In the genomic region with DNA sequence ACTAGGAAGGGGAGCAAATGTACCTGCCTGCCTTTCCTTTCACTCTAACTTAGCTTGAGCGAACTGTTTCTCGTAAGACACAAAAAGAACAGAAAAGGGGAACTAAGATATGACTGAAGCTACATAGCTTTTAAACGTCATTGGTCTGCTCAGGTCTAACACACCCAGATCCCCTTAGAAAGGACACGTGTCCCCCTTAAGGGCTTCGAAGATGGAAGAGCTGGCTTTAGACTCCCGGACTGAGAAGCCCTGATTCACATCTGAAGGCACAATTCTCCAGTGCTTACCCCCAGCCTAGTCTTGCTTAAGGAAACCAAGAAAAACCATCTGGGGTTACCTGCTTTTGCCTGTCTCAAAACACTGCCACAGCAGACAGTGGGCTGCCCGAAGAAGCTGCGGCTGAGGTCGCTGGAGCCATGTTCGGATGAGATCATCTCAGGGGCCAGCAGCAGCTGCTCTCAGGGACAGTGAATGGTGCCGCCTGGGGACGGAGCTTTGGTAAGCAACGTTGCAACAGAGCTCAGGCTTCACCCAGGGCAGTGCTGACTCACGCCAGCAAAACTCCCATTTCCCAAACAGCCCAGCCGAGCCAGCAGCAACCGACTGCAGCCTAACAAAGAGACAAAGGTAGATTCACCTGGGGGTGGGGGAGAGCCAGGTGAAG, we compare ENCODE assay signal across 8 mouse cellular contexts. TPM values are rescaled to one million over a fixed set of nuclear protein-coding genes. Genes with fewer than 3 reads are reported as not detected.
A peak's percentile ranks its signal among the peaks of the same experiment; 100 is the strongest.
DNase-seq lines count a peak whose midpoint lies in the region; ATAC-seq and TF ChIP-seq lines count a peak whose summit lies in the region.

No protein-coding gene starts in this region.

- peak in 1 of 2 experiments; percentile 60; a peak in 2 of 4 replicates for TF ChIP-seq CTCF in CH12.LX (conservative IDR thresholded peaks at IDR 0.05 in 1 of 2, IDR thresholded peaks at IDR 0.05 in 1 of 2; ENCODE audit: low read depth in 2 of 2, low read length in 2 of 2)
- no peak for TF ChIP-seq CTCF in bone marrow macrophage, adult 2 months (IDR thresholded peaks at IDR 0.05; ENCODE audit: low read depth, low read length)

- peaks cover 12% of the 10 kb centered on the region for H3K79me2 ChIP-seq in CH12.LX (replicated peaks; ENCODE audit: control insufficient read depth, extremely low read depth, insufficient read depth, poor library complexity, severe bottlenecking)

- no peak; the same call in 1 of the 2 replicates for TF ChIP-seq EP300 in CH12.LX (IDR thresholded peaks at IDR 0.05; ENCODE audit: low read length)

- dilution Hi-C loops in CH12.LX (cut with MboI; ENCODE audit: extremely low pct_ligation_motif_present, extremely low pct_unique_long_range_greater_than_20kb, low sequenced_read_pairs) = no loop called here

- DNase-seq in CH12.LX (ENCODE audit: extremely low read depth) = peak; percentile 77
- peak; percentile 64 to 69 for DNase-seq in layer of hippocampus, adult 8-10 months (ENCODE audit: low spot score in 2 of 2)
- DNase-seq in lung, postnatal 10 days = peak; percentile 78
- peak; percentile 68 for DNase-seq in ovary, postnatal 36 days (ENCODE audit: low spot score)
- DNase-seq in urinary bladder, postnatal 14 days (ENCODE audit: low spot score) = peak; percentile 82

- no peaks in the 10 kb centered on the region for H3K27me3 ChIP-seq in CH12.LX (replicated peaks)
- H3K27me3 ChIP-seq in heart, embryonic 15.5 days = no peaks in the 10 kb centered on the region

- peak; percentile 62 for TF ChIP-seq POLR2A in CH12.LX (IDR thresholded peaks at IDR 0.05; ENCODE audit: low read depth, low read length)
- no peak for TF ChIP-seq POLR2A in bone marrow macrophage, adult 2 months (IDR thresholded peaks at IDR 0.05; ENCODE audit: borderline replicate concordance, low read depth, low read length)

- peak overlapping the region; percentile 37 for H3K9ac ChIP-seq in CH12.LX (ENCODE audit: insufficient read depth, low read depth)
- H3K9ac ChIP-seq in heart, embryonic 15.5 days = peak overlapping the region; percentile 41

- H3K9me3 ChIP-seq in CH12.LX (replicated peaks; ENCODE audit: low read length) = peaks cover 11% of the 10 kb centered on the region
- no peaks in the 10 kb centered on the region for H3K9me3 ChIP-seq in heart, embryonic 15.5 days (replicated peaks)

- peaks cover 13 to 30% of the 10 kb centered on the region in 2 experiments for H3K4me1 ChIP-seq in CH12.LX (ENCODE audit: control insufficient read depth in 1 of 2, insufficient read depth in 2 of 2)
- peaks cover 28% of the 10 kb centered on the region for H3K4me1 ChIP-seq in bone marrow macrophage, adult 2 months (ENCODE audit: control insufficient read depth, insufficient read depth, low read length)
- peaks cover 20% of the 10 kb centered on the region for H3K4me1 ChIP-seq in heart, embryonic 15.5 days (replicated peaks)

- peak overlapping the region; percentile 100 for H3K4me2 ChIP-seq in CH12.LX (ENCODE audit: insufficient read depth, low read depth, poor library complexity, severe bottlenecking)
- peak overlapping the region; percentile 68 for H3K4me2 ChIP-seq in heart, embryonic 15.5 days

- H3K4me3 ChIP-seq in CH12.LX (replicated peaks in 1 of 3; ENCODE audit: low read depth in 2 of 3, low read length in 2 of 3, poor library complexity in 1 of 3) = peak overlapping the region; percentile 49 to 57 (median 51)
- peak overlapping the region; percentile 51 for H3K4me3 ChIP-seq in bone marrow macrophage, adult 2 months (ENCODE audit: insufficient read depth, low read length)
- peak overlapping the region; percentile 40 for H3K4me3 ChIP-seq in heart, embryonic 15.5 days

- H3K27ac ChIP-seq in CH12.LX (ENCODE audit: insufficient read depth, low read depth) = peak overlapping the region; percentile 82
- peak overlapping the region; percentile 34 for H3K27ac ChIP-seq in bone marrow macrophage, adult 2 months (ENCODE audit: insufficient read depth, low read depth, low read length)
- H3K27ac ChIP-seq in heart, embryonic 15.5 days = peak overlapping the region; percentile 29

- peaks cover 6 to 17% of the 10 kb centered on the region in 2 experiments for H3K36me3 ChIP-seq in CH12.LX (replicated peaks in 1 of 2; ENCODE audit: control insufficient read depth in 1 of 2, insufficient read depth in 1 of 2, low read length in 1 of 2)
- H3K36me3 ChIP-seq in heart, embryonic 15.5 days = no peaks in the 10 kb centered on the region

- WGBS in heart, embryonic 15.5 days = 19% methylated on average over 16 of the region's 16 CpGs

- in situ Hi-C loops in CH12.LX (cut with MboI; ENCODE audit: low pct_ligation_motif_present, low pct_unique_long_range_greater_than_20kb, low sequenced_read_pairs) = loop anchor here (5.0 kb wide), 1 partner anchor 42 kb away; no protein-coding TSS in a partner anchor

- peak; percentile 52 for TF ChIP-seq RAD21 in CH12.LX (IDR thresholded peaks at IDR 0.05; ENCODE audit: low read depth, low read length)

- ATAC-seq in erythroid progenitor cell, adult 5-6 weeks (replicated peaks; ENCODE audit: low FRiP score, poor library complexity, severe bottlenecking) = peak; percentile 77
- peak; percentile 89; the same call in 1 of the 2 replicates for ATAC-seq in heart, embryonic 15.5 days (replicated peaks; ENCODE audit: insufficient number of reproducible peaks, insufficient read depth, low FRiP score, low read depth)

TF ChIP-seq in CH12.LX, 34 proteins besides CTCF, POLR2A, EP300 and RAD21:
- peak; percentile 66 for TF ChIP-seq USF2 (conservative IDR thresholded peaks at IDR 0.05; ENCODE audit: low read depth, low read length)
- TF ChIP-seq BHLHE40 (IDR thresholded peaks at IDR 0.05; ENCODE audit: low read depth, low read length) = peak; percentile 0; the same call in 1 of the 2 replicates
- TF ChIP-seq JUND (conservative IDR thresholded peaks at IDR 0.05; ENCODE audit: low read depth, low read length) = no peak; the same call in 1 of the 2 replicates
- no peak for TF ChIP-seq ZMIZ1 (IDR thresholded peaks at IDR 0.05; ENCODE audit: low read depth, low read length)
- peak; percentile 44 for TF ChIP-seq SMC3 (IDR thresholded peaks at IDR 0.05; ENCODE audit: low read depth, low read length)
- TF ChIP-seq ZC3H11A (IDR thresholded peaks at IDR 0.05; ENCODE audit: low read depth, low read length) = no peak
- TF ChIP-seq USF1 (IDR thresholded peaks at IDR 0.05; ENCODE audit: low read depth, low read length) = peak; percentile 63
- peak; percentile 98 for TF ChIP-seq MAX (IDR thresholded peaks at IDR 0.05; ENCODE audit: low read length)
- TF ChIP-seq MYC (IDR thresholded peaks at IDR 0.05; ENCODE audit: low read depth, low read length) = peak; percentile 94
- no peak for TF ChIP-seq ETS1 (conservative IDR thresholded peaks at IDR 0.05; ENCODE audit: low read depth, low read length)
- peak; percentile 25; the same call in 1 of the 2 replicates for TF ChIP-seq TCF12 (IDR thresholded peaks at IDR 0.05; ENCODE audit: low read depth, low read length)
- TF ChIP-seq PAX5 (IDR thresholded peaks at IDR 0.05; ENCODE audit: low read length) = no peak
- peak; percentile 84; the same call in 1 of the 2 replicates for TF ChIP-seq UBTF (IDR thresholded peaks at IDR 0.05; ENCODE audit: low read depth, low read length)
- TF ChIP-seq POLR2AphosphoS2 (IDR thresholded peaks at IDR 0.05; ENCODE audit: low read depth, low read length) = no peak
- TF ChIP-seq TBP (conservative IDR thresholded peaks at IDR 0.05; ENCODE audit: low read depth, low read length) = peak; percentile 86
- no peak for TF ChIP-seq ELF1 (IDR thresholded peaks at IDR 0.05; ENCODE audit: low read depth, low read length)
- TF ChIP-seq CHD2 (IDR thresholded peaks at IDR 0.05; ENCODE audit: low read length) = 0 out of 2 replicates have a peak, but pooled peaks have one; percentile 25
- TF ChIP-seq MXI1 (IDR thresholded peaks at IDR 0.05; ENCODE audit: low read depth, low read length) = peak; percentile 63
- no peak for TF ChIP-seq ZNF384 (IDR thresholded peaks at IDR 0.05; ENCODE audit: low read depth, low read length)
- peak; percentile 65; the same call in 1 of the 2 replicates for TF ChIP-seq NELFE (IDR thresholded peaks at IDR 0.05; ENCODE audit: low read depth, low read length)

RNA-seq across cellular contexts. Expression of gene Rffl, which starts 25.5 kb away (rescaled TPM):
- total RNA-seq in CH12.LX (2012; rRNA removed) = 14.8 and 16.5 TPM in 2 replicates
- 1.2 and 1.5 TPM in 2 replicates for total RNA-seq in CH12.LX (2014; rRNA removed)
- polyA plus RNA-seq in CH12.LX (2012; ENCODE audit: insufficient read length, low read depth) = 3.0 TPM in 2 replicates
- 11.7 and 12.7 TPM in 2 replicates for polyA plus RNA-seq in bone marrow macrophage, adult 2 months (2012; ENCODE audit: insufficient read depth, insufficient read length, missing spikeins)
- 57.4 and 59.5 TPM in 2 replicates for total RNA-seq in erythroid progenitor cell, adult 5-6 weeks (2015; ENCODE audit: low replicate concordance)
- total RNA-seq in erythroid progenitor cell, adult 5-6 weeks (2017; ENCODE audit: low replicate concordance) = 78.4 and 78.7 TPM in 2 replicates
- 3.8 and 6.5 TPM in 2 replicates for polyA plus RNA-seq in heart, embryonic 15.5 days (2015; fragmentation: Nextera tagmentation; extraction: Ambion mirVana)
- 10 to 100 TPM; 12.1 to 16.0 (median 14.8) TPM for total RNA-seq in layer of hippocampus, adult 8-10 months (2022)

RNA-seq across cellular contexts. Expression of gene Rad51d, which starts 44.9 kb away (rescaled TPM):
- total RNA-seq in CH12.LX (2012; rRNA removed) (27.2 and 35.5 TPM in 2 replicates), CH12.LX (2014; rRNA removed) (15.0 and 15.7 TPM in 2 replicates)
- 27.6 and 33.3 TPM in 2 replicates for polyA plus RNA-seq in CH12.LX (2012; ENCODE audit: insufficient read length, low read depth)
- 14.8 and 16.4 TPM in 2 replicates for polyA plus RNA-seq in bone marrow macrophage, adult 2 months (2012; ENCODE audit: insufficient read depth, insufficient read length, missing spikeins)
- 2.9 and 5.9 TPM in 2 replicates for total RNA-seq in erythroid progenitor cell, adult 5-6 weeks (2015; ENCODE audit: low replicate concordance)
- total RNA-seq in erythroid progenitor cell, adult 5-6 weeks (2017; ENCODE audit: low replicate concordance) = 4.4 and 4.5 TPM in 2 replicates
- polyA plus RNA-seq in heart, embryonic 15.5 days (2015; fragmentation: Nextera tagmentation; extraction: Ambion mirVana) = 11.9 and 14.1 TPM in 2 replicates
- total RNA-seq in layer of hippocampus, adult 8-10 months (2022) = 10 to 100 TPM; 15.1 to 18.6 (median 17.1) TPM

RNA-seq across cellular contexts. Expression of gene Fndc8, which starts 46.4 kb away (rescaled TPM):
- total RNA-seq in CH12.LX (2012; rRNA removed) (0.08 TPM in 1 of 2 replicates, not detected in the other), CH12.LX (2014; rRNA removed) (not detected in 2 replicates)
- polyA plus RNA-seq in CH12.LX (2012; ENCODE audit: insufficient read length, low read depth) = 0.22 and 0.36 TPM in 2 replicates
- not detected in 2 replicates for polyA plus RNA-seq in bone marrow macrophage, adult 2 months (2012; ENCODE audit: insufficient read depth, insufficient read length, missing spikeins)
- not detected in 2 replicates for total RNA-seq in erythroid progenitor cell, adult 5-6 weeks (2015; ENCODE audit: low replicate concordance)
- not detected in 2 replicates for total RNA-seq in erythroid progenitor cell, adult 5-6 weeks (2017; ENCODE audit: low replicate concordance)
- polyA plus RNA-seq in heart, embryonic 15.5 days (2015; fragmentation: Nextera tagmentation; extraction: Ambion mirVana) = 0.08 and 0.14 TPM in 2 replicates
- not detected for total RNA-seq in layer of hippocampus, adult 8-10 months (2022)

Comparison
In these comparisons a context has a peak if more than half of its experiments do, and no peak if none do; other contexts are left out.
1. Peak in every context shown above with its lines: DNase-seq, ATAC-seq, H3K4me3 ChIP-seq and H3K27ac ChIP-seq.
2. H3K27ac ChIP-seq: peak in every context shown above with its lines; median percentile 82 in CH12.LX; 34 in bone marrow macrophage, adult 2 months; 29 in heart, embryonic 15.5 days.